Mouse (Mus musculus): ENCODE results near the gene Plk5. TPM values are rescaled to one million over a fixed set of nuclear protein-coding genes. Genes with fewer than 3 reads are reported as not detected.

The Plk5 gene
- total and polyA plus RNA-seq, 3 experiments = not detected

- Histone ChIP-seq H3K4me1 (ENCODE audit: control insufficient read depth in 1 of 2, insufficient read depth in 2 of 2) (peaks cover 20 to 33% of the 10 kb centered on the region in 2 experiments), H3K36me3 (replicated peaks in 1 of 2; ENCODE audit: control insufficient read depth in 1 of 2, insufficient read depth in 1 of 2, low read length in 1 of 2) (peaks cover 59 to 77% of the 10 kb centered on the region in 2 experiments), H3K27ac (ENCODE audit: insufficient read depth, low read depth) (peak overlapping the region; percentile 48; the same call in 1 of the 2 replicates), H3K9ac (ENCODE audit: insufficient read depth, low read depth) (no peak overlapping the region), H3K4me3 (replicated peaks in 1 of 3; ENCODE audit: low read depth in 2 of 3, low read length in 2 of 3, poor library complexity in 1 of 3) (no peak overlapping the region), H3K27me3 (replicated peaks) (no peaks in the 10 kb centered on the region), H3K4me2 (ENCODE audit: insufficient read depth, low read depth, poor library complexity, severe bottlenecking) (no peak overlapping the region), H3K79me2 (replicated peaks; ENCODE audit: control insufficient read depth, extremely low read depth, insufficient read depth, poor library complexity, severe bottlenecking) (peaks cover 25% of the 10 kb centered on the region), H3K9me3 (replicated peaks; ENCODE audit: low read length) (peaks cover 9% of the 10 kb centered on the region)
- dilution Hi-C loops (cut with MboI; ENCODE audit: extremely low pct_ligation_motif_present, extremely low pct_unique_long_range_greater_than_20kb, low sequenced_read_pairs) = no loop called here
- TF ChIP-seq CHD1 (IDR thresholded peaks at IDR 0.05; ENCODE audit: low read depth, low read length) = no peak
- 0 out of 2 replicates have a peak, but pooled peaks have one; percentile 75 for TF ChIP-seq POLR2AphosphoS2 (IDR thresholded peaks at IDR 0.05; ENCODE audit: low read depth, low read length)
- peak; percentile 10; the same call in 1 of the 2 replicates for TF ChIP-seq ZMIZ1 (IDR thresholded peaks at IDR 0.05; ENCODE audit: low read depth, low read length)
- in situ Hi-C loops (cut with MboI; ENCODE audit: low pct_ligation_motif_present, low pct_unique_long_range_greater_than_20kb, low sequenced_read_pairs) = no loop called here
- no peak for DNase-seq (ENCODE audit: extremely low read depth)
Measured at GRCm38 (mm10) chr10:80407924-80408323, 51.7 kb downstream of the Plk5 start.

GRCm38 (mm10) chr10:80412656-80413541 is 56.6 kb downstream of the Plk5 start:
- peaks cover 4% of the 10 kb centered on the region in 2 experiments; a peak in 2 of 4 replicates for H3K4me1 ChIP-seq (ENCODE audit: control insufficient read depth in 1 of 2, insufficient read depth in 2 of 2)
- TF ChIP-seq IRF4 (IDR thresholded peaks at IDR 0.05; ENCODE audit: low read depth, low read length) (no peak), POLR2A (IDR thresholded peaks at IDR 0.05; ENCODE audit: low read depth, low read length) (0 out of 2 replicates have a peak, but pooled peaks have one; percentile 13)
- in situ Hi-C loops (cut with MboI; ENCODE audit: low pct_ligation_motif_present, low pct_unique_long_range_greater_than_20kb, low sequenced_read_pairs) = no loop called here
- no peak overlapping the region for H3K27ac ChIP-seq (ENCODE audit: insufficient read depth, low read depth)
- no peaks in the 10 kb centered on the region for H3K9me3 ChIP-seq (replicated peaks; ENCODE audit: low read length)
- no peak overlapping the region for H3K9ac ChIP-seq (ENCODE audit: insufficient read depth, low read depth)
- dilution Hi-C loops (cut with MboI; ENCODE audit: extremely low pct_ligation_motif_present, extremely low pct_unique_long_range_greater_than_20kb, low sequenced_read_pairs) = no loop called here
- H3K4me3 ChIP-seq (replicated peaks in 1 of 3; ENCODE audit: low read depth in 2 of 3, low read length in 2 of 3, poor library complexity in 1 of 3) = no peak overlapping the region
- H3K27me3 ChIP-seq (replicated peaks) = no peaks in the 10 kb centered on the region
- no peak for DNase-seq (ENCODE audit: extremely low read depth)
- H3K79me2 ChIP-seq (replicated peaks; ENCODE audit: control insufficient read depth, extremely low read depth, insufficient read depth, poor library complexity, severe bottlenecking) = no peaks in the 10 kb centered on the region
- H3K36me3 ChIP-seq (replicated peaks in 1 of 2; ENCODE audit: control insufficient read depth in 1 of 2, insufficient read depth in 1 of 2, low read length in 1 of 2) = peaks cover 90 to 99% of the 10 kb centered on the region in 2 experiments
- no peak overlapping the region for H3K4me2 ChIP-seq (ENCODE audit: insufficient read depth, low read depth, poor library complexity, severe bottlenecking)

Other genes with a start within 250 kb of the Plk5 start
Only the 20 nearest of the 29 such genes appear.
- gene Cirbp, start 190.5 kb upstream of the Plk5 start, total RNA-seq (2012; rRNA removed) = 28.3 and 34.4 TPM in 2 replicates
- 27.0 and 31.9 TPM in 2 replicates for gene Cirbp, start 190.5 kb upstream of the Plk5 start, total RNA-seq (2014; rRNA removed)
- gene Cirbp, start 190.5 kb upstream of the Plk5 start, polyA plus RNA-seq (2012; ENCODE audit: insufficient read length, low read depth) = 40.2 and 45.9 TPM in 2 replicates
- 30.5 and 37.7 TPM in 2 replicates for gene 1600002K03Rik, start 183.5 kb upstream of the Plk5 start, total RNA-seq (2012; rRNA removed)
- gene 1600002K03Rik, start 183.5 kb upstream of the Plk5 start, total RNA-seq (2014; rRNA removed) = 34.3 and 40.2 TPM in 2 replicates
- gene 1600002K03Rik, start 183.5 kb upstream of the Plk5 start, polyA plus RNA-seq (2012; ENCODE audit: insufficient read length, low read depth) = 19.3 and 21.9 TPM in 2 replicates
- gene Efna2, start 177.0 kb upstream of the Plk5 start, total RNA-seq (2012; rRNA removed) = 0.63 and 1.5 TPM in 2 replicates
- gene Efna2, start 177.0 kb upstream of the Plk5 start, total RNA-seq (2014; rRNA removed) = 0.23 and 0.34 TPM in 2 replicates
- gene Efna2, start 177.0 kb upstream of the Plk5 start, polyA plus RNA-seq (2012; ENCODE audit: insufficient read length, low read depth) = 0.45 and 0.86 TPM in 2 replicates
- 35.6 and 44.3 TPM in 2 replicates for gene Mum1, start 130.0 kb upstream of the Plk5 start, total RNA-seq (2012; rRNA removed)
- gene Mum1, start 130.0 kb upstream of the Plk5 start, total RNA-seq (2014; rRNA removed) = 24.1 and 25.1 TPM in 2 replicates
- 22.9 and 24.1 TPM in 2 replicates for gene Mum1, start 130.0 kb upstream of the Plk5 start, polyA plus RNA-seq (2012; ENCODE audit: insufficient read length, low read depth)
- gene Ndufs7, start 107.3 kb upstream of the Plk5 start, total RNA-seq (2012; rRNA removed) = 248 and 282 TPM in 2 replicates
- 124 and 154 TPM in 2 replicates for gene Ndufs7, start 107.3 kb upstream of the Plk5 start, total RNA-seq (2014; rRNA removed)
- gene Ndufs7, start 107.3 kb upstream of the Plk5 start, polyA plus RNA-seq (2012; ENCODE audit: insufficient read length, low read depth) = 222 and 228 TPM in 2 replicates
- 0.30 and 0.38 TPM in 2 replicates for gene Gamt, start 95.4 kb upstream of the Plk5 start, total RNA-seq (2012; rRNA removed)
- gene Gamt, start 95.4 kb upstream of the Plk5 start, total RNA-seq (2014; rRNA removed) = 0.24 TPM in 1 of 2 replicates, not detected in the other
- 0.42 TPM in 1 of 2 replicates, not detected in the other for gene Gamt, start 95.4 kb upstream of the Plk5 start, polyA plus RNA-seq (2012; ENCODE audit: insufficient read length, low read depth)
- gene Dazap1, start 95.0 kb upstream of the Plk5 start, total RNA-seq (2012; rRNA removed) = 162 and 172 TPM in 2 replicates
- gene Dazap1, start 95.0 kb upstream of the Plk5 start, total RNA-seq (2014; rRNA removed) = 180 and 187 TPM in 2 replicates
- 236 and 252 TPM in 2 replicates for gene Dazap1, start 95.0 kb upstream of the Plk5 start, polyA plus RNA-seq (2012; ENCODE audit: insufficient read length, low read depth)
- gene Rps15, start 64.0 kb upstream of the Plk5 start, total RNA-seq (2012; rRNA removed) = 4,610 and 5,342 TPM in 2 replicates
- gene Rps15, start 64.0 kb upstream of the Plk5 start, total RNA-seq (2014; rRNA removed) = 2,343 and 2,739 TPM in 2 replicates
- gene Rps15, start 64.0 kb upstream of the Plk5 start, polyA plus RNA-seq (2012; ENCODE audit: insufficient read length, low read depth) = 2,279 and 2,754 TPM in 2 replicates
- gene Apc2, start 60.5 kb upstream of the Plk5 start, total RNA-seq (2012; rRNA removed) = 0.13 TPM in 2 replicates
- not detected in 2 replicates for gene Apc2, start 60.5 kb upstream of the Plk5 start, total RNA-seq (2014; rRNA removed)
- gene Apc2, start 60.5 kb upstream of the Plk5 start, polyA plus RNA-seq (2012; ENCODE audit: insufficient read length, low read depth) = 0.04 and 0.07 TPM in 2 replicates
- gene 2310011J03Rik, start 35.9 kb upstream of the Plk5 start, total RNA-seq (2012; rRNA removed) = 46.8 and 59.7 TPM in 2 replicates
- gene 2310011J03Rik, start 35.9 kb upstream of the Plk5 start, total RNA-seq (2014; rRNA removed) = 35.6 and 37.5 TPM in 2 replicates
- gene 2310011J03Rik, start 35.9 kb upstream of the Plk5 start, polyA plus RNA-seq (2012; ENCODE audit: insufficient read length, low read depth) = 34.6 and 38.9 TPM in 2 replicates
- 1.1 and 1.3 TPM in 2 replicates for gene Pcsk4, start 27.0 kb upstream of the Plk5 start, total RNA-seq (2012; rRNA removed)
- gene Pcsk4, start 27.0 kb upstream of the Plk5 start, total RNA-seq (2014; rRNA removed) = not detected in 2 replicates
- gene Pcsk4, start 27.0 kb upstream of the Plk5 start, polyA plus RNA-seq (2012; ENCODE audit: insufficient read length, low read depth) = 0.46 TPM in 1 of 2 replicates, not detected in the other
- 1.7 and 5.0 TPM in 2 replicates for gene Reep6, start 26.5 kb upstream of the Plk5 start, total RNA-seq (2012; rRNA removed)
- gene Reep6, start 26.5 kb upstream of the Plk5 start, total RNA-seq (2014; rRNA removed) = 0.20 and 0.48 TPM in 2 replicates
- 5.2 and 7.5 TPM in 2 replicates for gene Reep6, start 26.5 kb upstream of the Plk5 start, polyA plus RNA-seq (2012; ENCODE audit: insufficient read length, low read depth)
- 0.38 and 0.55 TPM in 2 replicates for gene Adamtsl5, start 8.0 kb upstream of the Plk5 start, total RNA-seq (2012; rRNA removed)
- gene Adamtsl5, start 8.0 kb upstream of the Plk5 start, total RNA-seq (2014; rRNA removed) = 0.16 and 0.27 TPM in 2 replicates
- 0.07 and 0.16 TPM in 2 replicates for gene Adamtsl5, start 8.0 kb upstream of the Plk5 start, polyA plus RNA-seq (2012; ENCODE audit: insufficient read length, low read depth)
- gene Mex3d, start 31.2 kb downstream of the Plk5 start, total RNA-seq (2012; rRNA removed) = 8.4 and 8.5 TPM in 2 replicates
- gene Mex3d, start 31.2 kb downstream of the Plk5 start, total RNA-seq (2014; rRNA removed) = 4.9 and 6.6 TPM in 2 replicates
- 4.7 and 5.9 TPM in 2 replicates for gene Mex3d, start 31.2 kb downstream of the Plk5 start, polyA plus RNA-seq (2012; ENCODE audit: insufficient read length, low read depth)
- gene Mbd3, start 43.1 kb downstream of the Plk5 start, total RNA-seq (2012; rRNA removed) = 61.9 and 67.0 TPM in 2 replicates
- 48.7 and 51.5 TPM in 2 replicates for gene Mbd3, start 43.1 kb downstream of the Plk5 start, total RNA-seq (2014; rRNA removed)
- 131 and 133 TPM in 2 replicates for gene Mbd3, start 43.1 kb downstream of the Plk5 start, polyA plus RNA-seq (2012; ENCODE audit: insufficient read length, low read depth)
- gene Uqcr11, start 50.4 kb downstream of the Plk5 start, total RNA-seq (2012; rRNA removed) = 466 and 529 TPM in 2 replicates
- 442 and 444 TPM in 2 replicates for gene Uqcr11, start 50.4 kb downstream of the Plk5 start, total RNA-seq (2014; rRNA removed)
- 206 and 248 TPM in 2 replicates for gene Uqcr11, start 50.4 kb downstream of the Plk5 start, polyA plus RNA-seq (2012; ENCODE audit: insufficient read length, low read depth)
- gene Tcf3, start 77.2 kb downstream of the Plk5 start, total RNA-seq (2012; rRNA removed) = 179 and 207 TPM in 2 replicates
- gene Tcf3, start 77.2 kb downstream of the Plk5 start, total RNA-seq (2014; rRNA removed) = 139 and 146 TPM in 2 replicates
- gene Tcf3, start 77.2 kb downstream of the Plk5 start, polyA plus RNA-seq (2012; ENCODE audit: insufficient read length, low read depth) = 208 and 223 TPM in 2 replicates
- not detected in 2 replicates for gene Onecut3, start 138.4 kb downstream of the Plk5 start, total RNA-seq (2012; rRNA removed)
- not detected in 2 replicates for gene Onecut3, start 138.4 kb downstream of the Plk5 start, total RNA-seq (2014; rRNA removed)
- not detected in 2 replicates for gene Onecut3, start 138.4 kb downstream of the Plk5 start, polyA plus RNA-seq (2012; ENCODE audit: insufficient read length, low read depth)
- gene Atp8b3, start 182.7 kb downstream of the Plk5 start, total RNA-seq (2012; rRNA removed) = 0.08 and 0.21 TPM in 2 replicates
- gene Atp8b3, start 182.7 kb downstream of the Plk5 start, total RNA-seq (2014; rRNA removed) = 0.14 and 0.21 TPM in 2 replicates
- 0.11 and 0.27 TPM in 2 replicates for gene Atp8b3, start 182.7 kb downstream of the Plk5 start, polyA plus RNA-seq (2012; ENCODE audit: insufficient read length, low read depth)
- gene Rexo1, start 205.1 kb downstream of the Plk5 start, total RNA-seq (2012; rRNA removed) = 16.5 and 17.7 TPM in 2 replicates
- gene Rexo1, start 205.1 kb downstream of the Plk5 start, total RNA-seq (2014; rRNA removed) = 6.3 and 7.0 TPM in 2 replicates
- 31.6 and 41.9 TPM in 2 replicates for gene Rexo1, start 205.1 kb downstream of the Plk5 start, polyA plus RNA-seq (2012; ENCODE audit: insufficient read length, low read depth)

Measured in CH12.LX (cell line).